Mouse (Mus musculus) E14TG2a.4 (cell line): ENCODE results near the gene Nup210.

Source experiments
- CTCF ChIP-seq: conservative IDR thresholded peaks from 2 replicates; pipeline ENCODE4 v1.5.1; 2014; ENCODE audit warnings: low read length
- POU5F1 ChIP-seq: IDR thresholded peaks from 2 replicates; pipeline ENCODE4 v1.6.1; 2014; ENCODE audit warnings: low read length, borderline replicate concordance

GRCm38 (mm10) chr6:90988648-90989317 is 127.8 kb downstream of the Nup210 start, which contains the start of gene Iqsec1:
- TF ChIP-seq CTCF, result no peak
- no peak for TF ChIP-seq POU5F1
